In the genomic region with DNA sequence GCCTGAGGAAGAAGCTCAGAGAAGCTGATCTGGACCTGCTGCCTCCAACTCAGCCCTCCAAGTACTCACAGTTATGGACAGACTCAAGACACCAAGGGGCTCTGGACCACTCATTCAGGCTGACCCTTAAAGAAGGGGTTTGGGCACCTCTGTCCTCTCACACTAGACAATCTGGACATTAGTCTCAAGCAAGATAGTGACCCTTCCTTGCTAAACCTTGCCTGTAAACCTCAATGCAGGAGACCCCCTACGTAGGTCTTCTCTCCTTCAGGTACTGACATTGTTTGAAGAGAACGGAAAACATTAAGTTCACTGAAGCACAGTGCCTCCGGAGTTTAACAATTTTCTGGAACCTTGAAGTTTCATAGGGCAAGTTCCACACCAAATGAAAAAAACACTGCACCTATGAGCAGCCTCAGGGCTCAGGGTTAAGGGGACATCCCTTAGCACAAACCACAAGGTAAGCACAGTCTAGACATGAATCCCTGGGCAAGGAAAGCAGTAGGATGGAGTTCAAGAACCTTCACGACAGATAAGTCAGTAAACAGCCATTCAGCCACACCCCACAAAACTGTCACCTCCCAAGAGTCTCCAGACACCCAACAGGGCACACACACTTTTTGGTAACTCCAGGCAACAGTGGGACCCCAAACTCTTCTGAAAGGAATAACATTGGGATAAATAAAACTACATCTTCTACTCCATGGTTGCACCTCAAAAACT, we compare ENCODE assay signal across 8 mouse cellular contexts. TPM values are rescaled to one million over a fixed set of nuclear protein-coding genes. Genes with fewer than 3 reads are reported as not detected.
DNase-seq lines count a peak whose midpoint lies in the region; ATAC-seq and TF ChIP-seq lines count a peak whose summit lies in the region.

No protein-coding gene starts in this region.

- H3K4me3 ChIP-seq in thymus, adult 2 months (ENCODE audit: control insufficient read depth, insufficient read depth, low read length): peak overlapping the region; percentile 84; the same call in 1 of the 2 replicates
- H3K4me3 ChIP-seq in limb, embryonic 13.5 days: peak overlapping the region; percentile 96
- peak overlapping the region; percentile 92 for H3K4me3 ChIP-seq in stomach, embryonic 14.5 days (ENCODE audit: low read depth, low read length)

- peaks cover 58% of the 10 kb centered on the region for H3K4me1 ChIP-seq in thymus, adult 2 months (replicated peaks; ENCODE audit: control insufficient read depth, insufficient read depth, low read length)
- peaks cover 33% of the 10 kb centered on the region for H3K4me1 ChIP-seq in limb, embryonic 13.5 days
- peaks cover 30% of the 10 kb centered on the region for H3K4me1 ChIP-seq in stomach, embryonic 14.5 days (ENCODE audit: control insufficient read depth, insufficient read depth, low read length)

- 45% methylated on average over 4 of the region's 4 CpGs for WGBS in thymus, adult 2 months
- 65% methylated on average over 4 of the region's 4 CpGs for WGBS in limb, embryonic 13.5 days
- 54% methylated on average over 4 of the region's 4 CpGs for WGBS in stomach, embryonic 14.5 days

- H3K36me3 ChIP-seq in thymus, adult 2 months (ENCODE audit: control insufficient read depth, insufficient read depth, low read length): no peaks in the 10 kb centered on the region
- H3K36me3 ChIP-seq in limb, embryonic 13.5 days: peaks cover 26% of the 10 kb centered on the region
- H3K36me3 ChIP-seq in stomach, embryonic 14.5 days (ENCODE audit: control insufficient read depth, insufficient read depth, low read length): peaks cover 15% of the 10 kb centered on the region; the same call in 1 of the 2 replicates

- no peak for TF ChIP-seq POLR2A in thymus, adult 2 months (IDR thresholded peaks at IDR 0.05; ENCODE audit: control insufficient read depth, extremely low read depth, insufficient read depth, low read length, poor library complexity)

- no peaks in the 10 kb centered on the region for H3K9me3 ChIP-seq in limb, embryonic 13.5 days
- no peaks in the 10 kb centered on the region for H3K9me3 ChIP-seq in stomach, embryonic 14.5 days (ENCODE audit: control insufficient read depth, low read depth, low read length)

- peak; percentile 4 for DNase-seq in adrenal gland, postnatal 14 days
- DNase-seq in adrenal gland, postnatal 36 days: no peak
- no peak for DNase-seq in thymus, adult 2 months
- DNase-seq in thymus, postnatal 10 days (ENCODE audit: low spot score in 2 of 2): no peak
- DNase-seq in layer of hippocampus, adult 18-20 months (ENCODE audit: low spot score in 2 of 2): no peak

- H3K4me2 ChIP-seq in limb, embryonic 13.5 days (replicated peaks): peak overlapping the region; percentile 85
- peak overlapping the region; percentile 81 for H3K4me2 ChIP-seq in stomach, embryonic 14.5 days (replicated peaks; ENCODE audit: low read depth, low read length)

- ATAC-seq in limb, embryonic 13.5 days (ENCODE audit: low FRiP score, low read depth): no peak
- no peak for ATAC-seq in stomach, embryonic 14.5 days (ENCODE audit: insufficient number of reproducible peaks, insufficient read depth, low FRiP score, low read depth)
- ATAC-seq in monocyte, adult 5-6 weeks (replicated peaks; ENCODE audit: insufficient number of reproducible peaks, low FRiP score, low TSS enrichment, poor library complexity, severe bottlenecking): no peak

- peak overlapping the region; percentile 19 for H3K27ac ChIP-seq in thymus, adult 2 months (ENCODE audit: control insufficient read depth, insufficient read depth, low read length)
- no peak overlapping the region; the same call in 1 of the 2 replicates for H3K27ac ChIP-seq in limb, embryonic 13.5 days
- peak overlapping the region; percentile 86 for H3K27ac ChIP-seq in stomach, embryonic 14.5 days (ENCODE audit: low read length)

- peak overlapping the region; percentile 94 for H3K9ac ChIP-seq in limb, embryonic 13.5 days
- peak overlapping the region; percentile 92 for H3K9ac ChIP-seq in stomach, embryonic 14.5 days (replicated peaks; ENCODE audit: low read depth, low read length)

- no peak for TF ChIP-seq CTCF in thymus, adult 2 months (IDR thresholded peaks at IDR 0.05; ENCODE audit: borderline replicate concordance, control insufficient read depth, extremely low read depth, insufficient read depth, low read length, poor library complexity)

- H3K27me3 ChIP-seq in thymus, adult 2 months (ENCODE audit: control insufficient read depth, insufficient read depth, low read length): no peaks in the 10 kb centered on the region
- no peaks in the 10 kb centered on the region for H3K27me3 ChIP-seq in limb, embryonic 13.5 days
- no peaks in the 10 kb centered on the region for H3K27me3 ChIP-seq in stomach, embryonic 14.5 days (ENCODE audit: control insufficient read depth, insufficient read depth, low read length)

RNA-seq across cellular contexts. Expression of gene Mafg, which starts 1.5 kb away (rescaled TPM):
- 51.8 and 55.3 TPM in 2 replicates for total RNA-seq in adrenal gland, postnatal 14 days (2021)
- total RNA-seq in adrenal gland, postnatal 36 days (2021): 10 to 100 TPM; 50.4 to 78.6 TPM
- polyA plus RNA-seq in thymus, adult 2 months (2012; rRNA removed): 33.6 and 35.5 TPM in 2 replicates
- 27.0 and 28.9 TPM in 2 replicates for polyA plus RNA-seq in limb, embryonic 13.5 days (2015; fragmentation: Nextera tagmentation; extraction: Ambion mirVana)
- polyA plus RNA-seq in stomach, embryonic 14.5 days (2014; fragmentation: Nextera tagmentation; extraction: Ambion mirVana): 21.2 and 25.0 TPM in 2 replicates
- total RNA-seq in layer of hippocampus, adult 18-20 months (2021): 10 to 100 TPM; 70.0 to 71.5 TPM
- total RNA-seq in monocyte, adult 5-6 weeks (2017): 28.8 to 34.0 TPM (median 33.8 TPM) in 3 replicates

RNA-seq across cellular contexts. Expression of gene Sirt7, which starts 6.8 kb away (rescaled TPM):
- total RNA-seq in adrenal gland, postnatal 14 days (2021): 37.1 and 39.7 TPM in 2 replicates
- total RNA-seq in adrenal gland, postnatal 36 days (2021): 10 to 100 TPM; 49.6 to 67.0 TPM
- polyA plus RNA-seq in thymus, adult 2 months (2012; rRNA removed): 169 and 184 TPM in 2 replicates
- 25.6 and 28.8 TPM in 2 replicates for polyA plus RNA-seq in limb, embryonic 13.5 days (2015; fragmentation: Nextera tagmentation; extraction: Ambion mirVana)
- polyA plus RNA-seq in stomach, embryonic 14.5 days (2014; fragmentation: Nextera tagmentation; extraction: Ambion mirVana): 31.1 and 36.1 TPM in 2 replicates
- 10 to 100 TPM; 35.4 to 41.5 TPM for total RNA-seq in layer of hippocampus, adult 18-20 months (2021)
- total RNA-seq in monocyte, adult 5-6 weeks (2017): 131 to 192 TPM (median 132 TPM) in 3 replicates

RNA-seq across cellular contexts. Expression of gene Pycr1, which starts 11.7 kb away (rescaled TPM):
- 1.6 TPM in 2 replicates for total RNA-seq in adrenal gland, postnatal 14 days (2021)
- total RNA-seq in adrenal gland, postnatal 36 days (2021): 1 to 10 TPM; 1.1 to 1.5 TPM
- 2.8 and 3.4 TPM in 2 replicates for polyA plus RNA-seq in thymus, adult 2 months (2012; rRNA removed)
- polyA plus RNA-seq in limb, embryonic 13.5 days (2015; fragmentation: Nextera tagmentation; extraction: Ambion mirVana): 43.7 and 45.6 TPM in 2 replicates
- 28.1 and 28.6 TPM in 2 replicates for polyA plus RNA-seq in stomach, embryonic 14.5 days (2014; fragmentation: Nextera tagmentation; extraction: Ambion mirVana)
- 1 to 10 TPM in 1 of 2 experiments, under 1 TPM in 1; 0.81 to 2.0 TPM for total RNA-seq in layer of hippocampus, adult 18-20 months (2021)
- 0.57 to 0.58 TPM in 2 of 3 replicates, not detected in the other for total RNA-seq in monocyte, adult 5-6 weeks (2017)

RNA-seq across cellular contexts. Expression of gene Pcyt2, which starts 14.2 kb away (rescaled TPM):
- 148 and 187 TPM in 2 replicates for total RNA-seq in adrenal gland, postnatal 14 days (2021)
- 100 to 1,000 TPM; 212 to 312 TPM for total RNA-seq in adrenal gland, postnatal 36 days (2021)
- polyA plus RNA-seq in thymus, adult 2 months (2012; rRNA removed): 247 and 260 TPM in 2 replicates
- 150 and 153 TPM in 2 replicates for polyA plus RNA-seq in limb, embryonic 13.5 days (2015; fragmentation: Nextera tagmentation; extraction: Ambion mirVana)
- polyA plus RNA-seq in stomach, embryonic 14.5 days (2014; fragmentation: Nextera tagmentation; extraction: Ambion mirVana): 119 and 135 TPM in 2 replicates
- 100 to 1,000 TPM; 118 to 128 TPM for total RNA-seq in layer of hippocampus, adult 18-20 months (2021)
- 26.9 to 43.7 TPM (median 32.9 TPM) in 3 replicates for total RNA-seq in monocyte, adult 5-6 weeks (2017)

RNA-seq across cellular contexts. Expression of gene Myadml2, which starts 16.1 kb away (rescaled TPM):
- 0.94 TPM in 1 of 2 replicates, not detected in the other for total RNA-seq in adrenal gland, postnatal 14 days (2021)
- total RNA-seq in adrenal gland, postnatal 36 days (2021): not detected
- polyA plus RNA-seq in thymus, adult 2 months (2012; rRNA removed): 1.2 and 3.2 TPM in 2 replicates
- polyA plus RNA-seq in limb, embryonic 13.5 days (2015; fragmentation: Nextera tagmentation; extraction: Ambion mirVana): 0.36 and 1.3 TPM in 2 replicates
- not detected in 2 replicates for polyA plus RNA-seq in stomach, embryonic 14.5 days (2014; fragmentation: Nextera tagmentation; extraction: Ambion mirVana)
- total RNA-seq in layer of hippocampus, adult 18-20 months (2021): 1 to 10 TPM; 3.9 to 4.6 TPM
- total RNA-seq in monocyte, adult 5-6 weeks (2017): not detected in 3 replicates
